Mouse (Mus musculus): ENCODE measurements around the gene Gtf2h2. TPM values are rescaled to one million over a fixed set of nuclear protein-coding genes. Genes with fewer than 3 reads are reported as not detected.

The Gtf2h2 gene
- polyA plus RNA-seq, 1 experiment from 2014 or later = 13.4 TPM

GRCm38 (mm10) chr13:100414428-100414827 lies 78.0 kb downstream of the Gtf2h2 start:
- TF ChIP-seq CTCF (IDR thresholded peaks at IDR 0.05; ENCODE audit: low read depth) (no peak), EP300 (IDR thresholded peaks at IDR 0.05; ENCODE audit: low read depth) (no peak)
- H3K4me3 ChIP-seq (ENCODE audit: low read depth, low read length) = no peak overlapping the region
- ATAC-seq (no peak), DNase-seq (no peak)
- H3K9ac ChIP-seq (replicated peaks) = no peak overlapping the region
- 0 out of 2 replicates have a peak, but pooled peaks cover 3% of the 10 kb centered on the region for H3K9me3 ChIP-seq (ENCODE audit: low read length)
- no peak overlapping the region for H3K27ac ChIP-seq (ENCODE audit: low read depth)
- H3K4me2 ChIP-seq (ENCODE audit: low read depth, low read length) = no peak overlapping the region
- no peaks in the 10 kb centered on the region for H3K4me1 ChIP-seq (ENCODE audit: insufficient read depth)
- H3K27me3 ChIP-seq (ENCODE audit: insufficient read depth, low read length) = no peaks in the 10 kb centered on the region
- no peaks in the 10 kb centered on the region for H3K36me3 ChIP-seq (replicated peaks; ENCODE audit: insufficient read depth, low read length)
- WGBS (ENCODE audit: insufficient replicate concordance) = 44% methylated on average over 1 of the region's 1 CpGs

Other genes with a start within 250 kb of the Gtf2h2 start
- gene Naip5, start 246.3 kb downstream of the Gtf2h2 start, polyA plus RNA-seq (2015; fragmentation: Nextera tagmentation; extraction: Ambion mirVana) = 0.50 and 0.53 TPM in 2 replicates
- gene Naip6, start 174.9 kb downstream of the Gtf2h2 start, polyA plus RNA-seq (2015; fragmentation: Nextera tagmentation; extraction: Ambion mirVana) = 0.30 and 0.35 TPM in 2 replicates
- gene Naip1, start 39.7 kb downstream of the Gtf2h2 start, polyA plus RNA-seq (2015; fragmentation: Nextera tagmentation; extraction: Ambion mirVana) = 0.04 TPM in 2 replicates
- 11.2 and 14.6 TPM in 2 replicates for gene Ocln, start 60.1 kb upstream of the Gtf2h2 start, polyA plus RNA-seq (2015; fragmentation: Nextera tagmentation; extraction: Ambion mirVana)
- 8.6 and 9.4 TPM in 2 replicates for gene Marveld2, start 124.4 kb upstream of the Gtf2h2 start, polyA plus RNA-seq (2015; fragmentation: Nextera tagmentation; extraction: Ambion mirVana)
- gene Ak6, start 158.4 kb upstream of the Gtf2h2 start, polyA plus RNA-seq (2015; fragmentation: Nextera tagmentation; extraction: Ambion mirVana) = 120 and 123 TPM in 2 replicates
- 9.2 and 10.5 TPM in 2 replicates for gene Rad17, start 158.5 kb upstream of the Gtf2h2 start, polyA plus RNA-seq (2015; fragmentation: Nextera tagmentation; extraction: Ambion mirVana)
- gene Taf9, start 159.0 kb upstream of the Gtf2h2 start, polyA plus RNA-seq (2015; fragmentation: Nextera tagmentation; extraction: Ambion mirVana) = 17.7 and 20.1 TPM in 2 replicates
- 6.1 and 7.0 TPM in 2 replicates for gene Ccdc125, start 177.1 kb upstream of the Gtf2h2 start, polyA plus RNA-seq (2015; fragmentation: Nextera tagmentation; extraction: Ambion mirVana)
- gene Cdk7, start 238.4 kb upstream of the Gtf2h2 start, polyA plus RNA-seq (2015; fragmentation: Nextera tagmentation; extraction: Ambion mirVana) = 24.3 and 25.0 TPM in 2 replicates